Mouse (Mus musculus) embryonic fibroblast, embryonic 13.5 days (primary cell): ENCODE data around the gene Ppp1r14d. TPM values are rescaled to one million over a fixed set of nuclear protein-coding genes. Genes with fewer than 3 reads are reported as not detected.

Experiments used
- H3K27ac ChIP-seq: 2 replicates; pipeline ENCODE4 v1.5.1; 2012; ENCODE audit warnings: low read length, control low read depth, inconsistent platforms; ENCODE audit not compliant: insufficient read depth
- H3K4me1 ChIP-seq: 2 replicates; pipeline ENCODE4 v1.6.1; 2011; ENCODE audit warnings: low read length; ENCODE audit not compliant: control insufficient read depth, insufficient read depth
- H3K4me3 ChIP-seq: 2 replicates; pipeline ENCODE4 v1.5.1; 2011; ENCODE audit warnings: mild to moderate bottlenecking, control low read depth, low read length; ENCODE audit not compliant: insufficient read depth
- CTCF ChIP-seq: IDR thresholded peaks from 2 replicates; pipeline ENCODE4 v1.5.1; 2011; ENCODE audit warnings: mild to moderate bottlenecking, control low read depth, low read length, moderate library complexity, borderline replicate concordance; ENCODE audit not compliant: insufficient read depth
- POLR2A ChIP-seq: IDR thresholded peaks from 2 replicates; pipeline ENCODE4 v1.6.1; 2011; ENCODE audit warnings: low read depth, mild to moderate bottlenecking, control low read depth, low read length, moderate library complexity
- polyA plus RNA-seq: library from polyadenylated mRNA; stranded (reverse); fragments of >200 nt; gene quantifications from 2 replicates; pipeline ENCODE4 v1.2.4, GENCODE M21; 2011; ENCODE audit warnings: low read depth; ENCODE audit not compliant: missing spikeins, insufficient read length

Gene Ppp1r14d
- polyA plus RNA-seq, 1 experiment = not detected

DNA sequence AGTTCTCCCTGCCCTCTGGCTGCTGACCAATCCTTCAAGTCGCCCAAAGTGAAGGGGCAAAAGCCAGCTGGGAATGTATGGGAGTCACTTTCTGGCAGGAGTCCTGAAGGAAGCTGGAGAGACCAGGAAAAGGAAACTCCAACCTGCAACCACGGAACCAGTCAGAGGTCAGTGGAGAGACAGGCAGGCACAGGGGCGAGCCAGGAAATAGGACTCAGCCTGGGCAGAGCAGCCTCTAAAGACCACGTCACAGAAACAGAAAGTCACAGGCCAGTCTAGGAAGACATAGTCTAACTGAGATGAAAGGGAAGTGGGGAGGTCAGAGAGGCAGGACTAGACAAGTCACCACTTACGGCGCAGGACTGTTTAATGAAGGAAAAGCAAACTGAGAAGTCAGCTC is 54.1 kb downstream of the Ppp1r14d start:
- Histone ChIP-seq H3K4me3 (no peak overlapping the region), H3K27ac (no peak overlapping the region), H3K4me1 (peaks cover 13% of the 10 kb centered on the region)
- no peak for TF ChIP-seq POLR2A
- no peak for TF ChIP-seq CTCF

DNA sequence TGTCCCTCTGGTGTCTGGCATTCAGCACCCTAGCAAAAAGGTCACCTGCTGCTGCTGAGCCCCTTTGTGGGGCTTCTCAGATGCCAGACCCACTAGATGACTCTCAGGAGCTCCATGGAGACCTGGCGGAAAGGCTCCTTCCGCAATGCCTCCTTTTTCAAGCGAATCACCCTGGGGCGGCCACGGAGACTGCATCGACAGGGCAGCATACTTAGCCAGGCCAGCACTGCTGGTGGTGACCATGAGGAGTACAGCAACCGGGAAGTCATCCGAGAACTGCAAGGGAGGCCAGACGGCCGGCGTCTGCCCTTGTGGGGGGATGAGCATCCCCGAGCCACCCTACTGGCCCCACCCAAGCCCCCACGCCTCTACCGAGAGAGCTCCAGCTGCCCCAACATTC is 54.8 kb downstream of the Ppp1r14d start:
- H3K27ac ChIP-seq = peak overlapping the region; percentile 29; the same call in 1 of the 2 replicates
- TF ChIP-seq CTCF = no peak
- no peak for TF ChIP-seq POLR2A
- no peak overlapping the region for H3K4me3 ChIP-seq
- peaks cover 13% of the 10 kb centered on the region for H3K4me1 ChIP-seq

- H3K4me1 ChIP-seq = peaks cover 13% of the 10 kb centered on the region
- H3K4me3 ChIP-seq = no peak within 1 kb of the TSS
- no peak for TF ChIP-seq CTCF
- TF ChIP-seq POLR2A = no peak
- H3K27ac ChIP-seq = peak within 1 kb of the TSS; percentile 34
Observed at GRCm38 (mm10) chr2:119173991-119174651, 55.6 kb downstream of the Ppp1r14d start, which contains the start of gene Gm14137. Gene Gm14137 (plus strand): TSS chr2:119174509.

DNA sequence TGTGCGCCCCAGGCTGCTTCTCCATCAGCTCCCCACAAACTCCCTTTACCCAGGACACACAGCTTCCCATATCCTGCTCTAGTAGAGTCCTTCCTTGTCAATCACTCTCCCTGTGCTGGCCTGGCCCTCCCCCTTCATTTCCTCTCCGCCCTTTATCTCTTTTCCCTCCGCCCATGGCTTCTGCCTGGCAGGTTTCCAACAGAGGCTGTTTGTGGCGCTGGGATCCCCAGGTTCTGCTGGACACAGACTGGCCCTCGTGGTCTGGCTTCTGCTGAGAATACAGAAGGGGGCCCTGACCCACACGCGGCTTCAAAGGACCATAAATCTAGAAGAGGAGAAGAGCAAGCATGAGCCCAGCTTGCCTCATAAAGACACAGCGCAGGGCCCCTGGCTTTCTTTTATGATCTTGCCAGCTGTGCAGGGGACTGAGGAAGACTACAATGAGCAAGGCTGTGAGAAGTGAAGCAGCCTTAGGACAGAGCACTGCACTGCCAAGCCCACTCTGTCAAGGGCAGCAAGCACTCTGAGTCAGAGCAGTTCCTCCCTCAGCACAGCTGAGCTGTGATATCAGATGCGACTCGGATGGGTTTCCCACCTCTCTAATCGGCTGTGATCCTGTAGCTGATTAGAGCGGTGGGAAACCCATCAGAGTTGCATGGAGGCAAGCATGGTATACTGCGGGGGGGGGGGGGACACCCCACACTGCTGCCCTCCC is 56.7 kb downstream of the Ppp1r14d start:
- TF ChIP-seq POLR2A = no peak
- TF ChIP-seq CTCF = no peak
- H3K4me3 ChIP-seq = no peak overlapping the region
- H3K4me1 ChIP-seq = peaks cover 13% of the 10 kb centered on the region
- peak overlapping the region; percentile 24; the same call in 1 of the 2 replicates for H3K27ac ChIP-seq

- Histone ChIP-seq H3K4me1 (peaks cover 13% of the 10 kb centered on the region), H3K27ac (no peak overlapping the region), H3K4me3 (no peak overlapping the region)
- TF ChIP-seq CTCF (no peak), POLR2A (no peak)
Observed at GRCm38 (mm10) chr2:119172446-119172845, 57.3 kb downstream of the Ppp1r14d start.

- Histone ChIP-seq H3K4me3 (no peak overlapping the region), H3K4me1 (peaks cover 13% of the 10 kb centered on the region), H3K27ac (no peak overlapping the region)
- TF ChIP-seq CTCF (no peak), POLR2A (no peak)
Observed at GRCm38 (mm10) chr2:119171574-119171973, 58.1 kb downstream of the Ppp1r14d start.

DNA sequence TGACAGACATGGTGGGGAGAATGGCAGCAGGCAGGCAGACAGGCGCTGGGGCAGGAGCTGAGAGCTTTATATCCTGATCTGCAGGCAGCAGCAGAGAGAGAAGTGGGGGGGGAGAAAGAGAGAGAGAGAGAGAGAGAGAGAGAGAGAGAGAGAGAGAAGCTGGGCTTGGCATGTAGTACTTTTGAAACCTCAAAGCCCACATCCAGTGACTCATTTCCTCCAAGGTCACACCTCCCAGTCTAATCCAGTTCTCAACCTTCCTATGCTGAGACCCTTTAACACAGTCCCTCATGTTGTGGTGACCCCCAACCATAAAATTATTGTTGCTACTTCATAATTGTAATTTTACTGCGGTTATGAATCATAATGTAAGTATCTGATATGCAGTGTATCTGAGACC is 59.4 kb downstream of the Ppp1r14d start:
- Histone ChIP-seq H3K4me3 (no peak overlapping the region), H3K27ac (no peak overlapping the region), H3K4me1 (peaks cover 13% of the 10 kb centered on the region)
- TF ChIP-seq POLR2A (no peak), CTCF (no peak)

Other genes starting within 250 kb of the Ppp1r14d start
- 12.1 and 12.7 TPM in 2 replicates for gene Ccdc32, start 200.5 kb downstream of the Ppp1r14d start, polyA plus RNA-seq
- 3.9 and 4.2 TPM in 2 replicates for gene Rpusd2, start 195.1 kb downstream of the Ppp1r14d start, polyA plus RNA-seq
- gene Knl1, start 182.8 kb downstream of the Ppp1r14d start, polyA plus RNA-seq = 26.6 and 33.0 TPM in 2 replicates
- gene Rad51, start 117.1 kb downstream of the Ppp1r14d start, polyA plus RNA-seq = 21.6 and 31.6 TPM in 2 replicates
- 15.8 and 18.9 TPM in 2 replicates for gene Rmdn3, start 72.9 kb downstream of the Ppp1r14d start, polyA plus RNA-seq
- gene Gchfr, start 62.1 kb downstream of the Ppp1r14d start, polyA plus RNA-seq = 1.9 and 3.7 TPM in 2 replicates
- 0.32 TPM in 1 of 2 replicates, not detected in the other for gene Gm14137, start 55.4 kb downstream of the Ppp1r14d start, polyA plus RNA-seq
- 15.2 and 22.5 TPM in 2 replicates for gene Zfyve19, start 21.3 kb downstream of the Ppp1r14d start, polyA plus RNA-seq
- 8.1 and 9.6 TPM in 2 replicates for gene Dnajc17, start 21.1 kb downstream of the Ppp1r14d start, polyA plus RNA-seq
- gene Spint1, start 7.5 kb upstream of the Ppp1r14d start, polyA plus RNA-seq = 0.30 TPM in 1 of 2 replicates, not detected in the other
- not detected in 2 replicates for gene Rhov, start 41.4 kb upstream of the Ppp1r14d start, polyA plus RNA-seq
- gene Vps18, start 58.8 kb upstream of the Ppp1r14d start, polyA plus RNA-seq = 11.8 and 12.7 TPM in 2 replicates
- gene Dll4, start 95.9 kb upstream of the Ppp1r14d start, polyA plus RNA-seq = not detected in 2 replicates
- gene Chac1, start 121.3 kb upstream of the Ppp1r14d start, polyA plus RNA-seq = 34.5 and 58.5 TPM in 2 replicates
- gene Ino80, start 247.8 kb upstream of the Ppp1r14d start, polyA plus RNA-seq = 21.8 and 24.6 TPM in 2 replicates